Mouse (Mus musculus): ENCODE measurements around the gene Llgl2. TPM values are rescaled to one million over a fixed set of nuclear protein-coding genes. Genes with fewer than 3 reads are reported as not detected.
A peak's percentile ranks its signal among the peaks of the same experiment; 100 is the strongest.

The Llgl2 gene
- polyA plus RNA-seq, 1 experiment from 2014 or later: 22.4 TPM

GRCm38 (mm10) chr11:115903384-115904230 is 79.8 kb downstream of the Llgl2 start:
- peaks cover 18% of the 10 kb centered on the region; the same call in 1 of the 2 replicates for H3K36me3 ChIP-seq
- no peaks in the 10 kb centered on the region for H3K27me3 ChIP-seq
- WGBS: 64% methylated on average over 11 of the region's 11 CpGs
- H3K4me2 ChIP-seq: no peak overlapping the region
- H3K27ac ChIP-seq: peak overlapping the region; percentile 80
- no peak for ATAC-seq (ENCODE audit: insufficient number of reproducible peaks, low FRiP score, low TSS enrichment, low read depth)
- no peak overlapping the region for H3K4me3 ChIP-seq
- no peaks in the 10 kb centered on the region for H3K9me3 ChIP-seq
- H3K4me1 ChIP-seq: peaks cover 54% of the 10 kb centered on the region
- H3K9ac ChIP-seq: no peak overlapping the region

GRCm38 (mm10) chr11:115904231-115904955 is 80.5 kb downstream of the Llgl2 start:
- no peak for ATAC-seq (ENCODE audit: insufficient number of reproducible peaks, low FRiP score, low TSS enrichment, low read depth)
- Histone ChIP-seq H3K27ac (peak overlapping the region; percentile 80), H3K4me3 (no peak overlapping the region), H3K27me3 (no peaks in the 10 kb centered on the region), H3K9ac (no peak overlapping the region), H3K9me3 (no peaks in the 10 kb centered on the region), H3K4me2 (0 out of 2 replicates have a peak overlapping the region, but pooled peaks have one; percentile 3), H3K36me3 (peaks cover 21% of the 10 kb centered on the region; the same call in 1 of the 2 replicates), H3K4me1 (peaks cover 48% of the 10 kb centered on the region)
- 67% methylated on average over 8 of the region's 8 CpGs for WGBS

Small RNA genes lying within 50 kb of the gene (microRNA-seq; reads per million reads assigned to microRNA genes)
- gene Mir5621: not detected

Other genes starting within 250 kb of the Llgl2 start
- gene Mrps7, start 220.1 kb upstream of the Llgl2 start, polyA plus RNA-seq (2015; fragmentation: Nextera tagmentation; extraction: Ambion mirVana): 88.2 and 90.9 TPM in 2 replicates
- gene Gga3, start 220.0 kb upstream of the Llgl2 start, polyA plus RNA-seq (2015; fragmentation: Nextera tagmentation; extraction: Ambion mirVana): 17.5 and 18.0 TPM in 2 replicates
- 27.6 and 29.1 TPM in 2 replicates for gene Mif4gd, start 211.1 kb upstream of the Llgl2 start, polyA plus RNA-seq (2015; fragmentation: Nextera tagmentation; extraction: Ambion mirVana)
- 24.0 and 24.7 TPM in 2 replicates for gene Slc25a19, start 195.8 kb upstream of the Llgl2 start, polyA plus RNA-seq (2015; fragmentation: Nextera tagmentation; extraction: Ambion mirVana)
- 87.7 and 93.9 TPM in 2 replicates for gene Grb2, start 115.5 kb upstream of the Llgl2 start, polyA plus RNA-seq (2015; fragmentation: Nextera tagmentation; extraction: Ambion mirVana)
- 23.6 and 28.1 TPM in 2 replicates for gene Tmem94, start 58.6 kb upstream of the Llgl2 start, polyA plus RNA-seq (2015; fragmentation: Nextera tagmentation; extraction: Ambion mirVana)
- 16.5 and 17.9 TPM in 2 replicates for gene Caskin2, start 10.4 kb upstream of the Llgl2 start, polyA plus RNA-seq (2015; fragmentation: Nextera tagmentation; extraction: Ambion mirVana)
- 29.5 and 31.3 TPM in 2 replicates for gene Tsen54, start 9.3 kb upstream of the Llgl2 start, polyA plus RNA-seq (2015; fragmentation: Nextera tagmentation; extraction: Ambion mirVana)
- 0.47 TPM in 2 replicates for gene Myo15b, start 34.4 kb downstream of the Llgl2 start, polyA plus RNA-seq (2015; fragmentation: Nextera tagmentation; extraction: Ambion mirVana)
- 19.6 and 27.4 TPM in 2 replicates for gene Smim5, start 75.9 kb downstream of the Llgl2 start, polyA plus RNA-seq (2015; fragmentation: Nextera tagmentation; extraction: Ambion mirVana)
- gene Smim6, start 88.0 kb downstream of the Llgl2 start, polyA plus RNA-seq (2015; fragmentation: Nextera tagmentation; extraction: Ambion mirVana): 1.0 and 1.7 TPM in 2 replicates
- 31.3 and 36.1 TPM in 2 replicates for gene Sap30bp, start 109.2 kb downstream of the Llgl2 start, polyA plus RNA-seq (2015; fragmentation: Nextera tagmentation; extraction: Ambion mirVana)
- 17.0 and 17.6 TPM in 2 replicates for gene Recql5, start 109.4 kb downstream of the Llgl2 start, polyA plus RNA-seq (2015; fragmentation: Nextera tagmentation; extraction: Ambion mirVana)
- 14.7 and 15.7 TPM in 2 replicates for gene Itgb4, start 150.7 kb downstream of the Llgl2 start, polyA plus RNA-seq (2015; fragmentation: Nextera tagmentation; extraction: Ambion mirVana)
- gene Galk1, start 188.7 kb downstream of the Llgl2 start, polyA plus RNA-seq (2015; fragmentation: Nextera tagmentation; extraction: Ambion mirVana): 174 and 194 TPM in 2 replicates
- gene H3f3b, start 203.9 kb downstream of the Llgl2 start, polyA plus RNA-seq (2015; fragmentation: Nextera tagmentation; extraction: Ambion mirVana): 1,660 and 1,740 TPM in 2 replicates
- gene Unk, start 206.3 kb downstream of the Llgl2 start, polyA plus RNA-seq (2015; fragmentation: Nextera tagmentation; extraction: Ambion mirVana): 34.7 and 35.1 TPM in 2 replicates

Measured in limb, embryonic 15.5 days (tissue).